Mouse (Mus musculus): ENCODE results near the gene Gm45716. TPM values are rescaled to one million over a fixed set of nuclear protein-coding genes. Genes with fewer than 3 reads are reported as not detected.

Gene Gm45716
- polyA plus RNA-seq, 1 experiment from 2014 or later = 49.5 TPM

DNA sequence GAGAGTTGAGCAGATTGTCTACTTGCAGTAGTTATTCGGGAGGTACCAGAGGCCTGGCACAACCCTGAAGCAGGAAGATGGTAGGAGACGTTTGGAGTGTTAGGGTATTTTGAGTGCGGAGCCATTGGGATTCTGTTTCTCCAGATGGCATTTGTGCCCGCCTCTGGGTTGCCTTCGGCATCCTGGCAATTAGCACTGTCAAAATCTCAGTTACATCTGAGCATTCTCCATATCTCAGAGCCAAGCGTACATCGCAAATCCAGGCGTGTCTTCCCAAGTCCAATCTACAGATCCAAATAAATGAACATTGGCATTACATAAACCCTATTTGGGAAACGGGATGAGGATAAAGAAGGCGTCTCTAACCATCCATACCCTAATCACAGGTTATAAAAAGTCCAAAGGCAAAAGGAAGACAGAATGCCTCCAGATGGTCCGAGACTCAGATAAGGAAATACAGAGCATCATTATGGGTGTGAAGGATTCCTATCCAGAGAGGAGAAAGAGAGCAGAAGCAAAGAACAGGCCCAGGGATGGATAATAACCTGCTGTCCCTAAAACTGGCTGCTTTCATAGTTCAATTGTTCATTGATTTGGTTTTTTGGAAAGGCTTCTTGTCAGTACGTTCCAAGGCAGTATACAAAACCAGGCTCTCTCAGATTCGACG, 11.7 kb upstream of the Gm45716 start:
- no peaks in the 10 kb centered on the region for H3K36me3 ChIP-seq
- no peak overlapping the region for H3K4me3 ChIP-seq
- H3K4me1 ChIP-seq (replicated peaks) = no peaks in the 10 kb centered on the region
- ATAC-seq (ENCODE audit: insufficient number of reproducible peaks, low FRiP score) = no peak
- no peaks in the 10 kb centered on the region for H3K27me3 ChIP-seq (replicated peaks)
- H3K27ac ChIP-seq (ENCODE audit: poor library complexity, severe bottlenecking) = no peak overlapping the region
- no peaks in the 10 kb centered on the region for H3K9me3 ChIP-seq (replicated peaks)
- no peak overlapping the region for H3K4me2 ChIP-seq
- H3K9ac ChIP-seq = no peak overlapping the region
- WGBS = 87% methylated on average over 14 of the region's 14 CpGs

DNA sequence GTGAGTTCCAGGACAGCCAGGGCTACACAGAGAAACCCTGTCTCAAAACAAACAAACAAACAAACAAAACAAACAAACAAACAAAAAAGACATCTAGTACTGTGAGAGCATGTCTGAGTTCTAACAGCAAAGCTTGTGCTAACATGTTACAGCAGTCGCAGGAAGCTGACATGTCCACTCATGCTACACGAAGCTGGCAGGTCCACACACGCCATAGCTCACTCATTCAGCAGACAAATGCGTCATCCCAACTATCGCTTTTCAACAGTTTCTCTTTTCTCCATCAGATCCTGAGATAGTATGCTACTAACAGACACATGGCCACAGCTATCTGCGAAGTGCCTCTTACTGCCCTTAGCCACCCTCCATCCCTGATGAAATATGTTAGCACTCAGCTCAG, 10.1 kb upstream of the Gm45716 start:
- ATAC-seq (ENCODE audit: insufficient number of reproducible peaks, low FRiP score) = no peak
- 79% methylated on average over 6 of the region's 6 CpGs for WGBS
- no peaks in the 10 kb centered on the region for H3K9me3 ChIP-seq (replicated peaks)
- H3K36me3 ChIP-seq = no peaks in the 10 kb centered on the region
- no peak overlapping the region for H3K4me2 ChIP-seq
- H3K27ac ChIP-seq (ENCODE audit: poor library complexity, severe bottlenecking) = no peak overlapping the region
- H3K4me1 ChIP-seq (replicated peaks) = no peaks in the 10 kb centered on the region
- H3K27me3 ChIP-seq (replicated peaks) = no peaks in the 10 kb centered on the region
- H3K9ac ChIP-seq = no peak overlapping the region
- H3K4me3 ChIP-seq = no peak overlapping the region

- Histone ChIP-seq H3K9me3 (replicated peaks) (no peaks in the 10 kb centered on the region), H3K36me3 (no peaks in the 10 kb centered on the region), H3K9ac (no peak overlapping the region), H3K27ac (ENCODE audit: poor library complexity, severe bottlenecking) (no peak overlapping the region), H3K27me3 (replicated peaks) (no peaks in the 10 kb centered on the region; the same call in 1 of the 2 replicates), H3K4me3 (no peak overlapping the region), H3K4me1 (replicated peaks) (no peaks in the 10 kb centered on the region), H3K4me2 (no peak overlapping the region)
- WGBS = 18% methylated on average over 2 of the region's 2 CpGs
- ATAC-seq (ENCODE audit: insufficient number of reproducible peaks, low FRiP score) = no peak
Measured at GRCm38 (mm10) chr11:90183361-90183760, 4.1 kb upstream of the Gm45716 start.

GRCm38 (mm10) chr11:90184756-90185155, 2.7 kb upstream of the Gm45716 start:
- H3K4me3 ChIP-seq = no peak overlapping the region
- no peak overlapping the region for H3K4me2 ChIP-seq
- WGBS = 59% methylated on average over 4 of the region's 4 CpGs
- H3K36me3 ChIP-seq = no peaks in the 10 kb centered on the region
- no peaks in the 10 kb centered on the region for H3K4me1 ChIP-seq (replicated peaks)
- H3K27ac ChIP-seq (ENCODE audit: poor library complexity, severe bottlenecking) = no peak overlapping the region
- no peaks in the 10 kb centered on the region; the same call in 1 of the 2 replicates for H3K27me3 ChIP-seq (replicated peaks)
- no peak for ATAC-seq (ENCODE audit: insufficient number of reproducible peaks, low FRiP score)
- H3K9me3 ChIP-seq (replicated peaks) = no peaks in the 10 kb centered on the region
- H3K9ac ChIP-seq = no peak overlapping the region

DNA sequence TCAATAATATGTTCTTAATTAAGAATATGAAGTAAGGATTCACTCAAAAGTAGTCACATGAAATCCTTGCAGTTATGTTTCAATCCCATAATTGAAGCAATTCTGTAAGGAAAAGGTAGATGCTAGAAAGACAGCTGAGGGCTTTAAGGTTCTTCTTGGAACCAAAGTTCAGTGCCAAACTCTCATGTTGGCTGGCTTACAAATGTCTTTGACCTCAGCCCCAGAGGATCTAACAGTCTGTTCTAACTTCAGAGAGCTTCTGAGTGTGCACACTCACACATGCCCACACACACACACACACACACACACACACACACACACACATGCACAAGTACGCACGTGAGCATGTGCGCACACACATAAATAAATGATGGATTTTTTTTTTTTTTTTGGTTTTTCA, 2.7 kb downstream of the Gm45716 start:
- no peak for ATAC-seq (ENCODE audit: insufficient number of reproducible peaks, low FRiP score)
- WGBS = 87% methylated on average over 3 of the region's 3 CpGs

GRCm38 (mm10) chr11:90194946-90195345, 7.5 kb downstream of the Gm45716 start:
- Histone ChIP-seq H3K4me3 (no peak overlapping the region), H3K36me3 (no peaks in the 10 kb centered on the region), H3K9me3 (replicated peaks) (no peaks in the 10 kb centered on the region), H3K4me2 (no peak overlapping the region), H3K9ac (no peak overlapping the region), H3K4me1 (replicated peaks) (peaks cover 14% of the 10 kb centered on the region), H3K27me3 (replicated peaks) (no peaks in the 10 kb centered on the region), H3K27ac (ENCODE audit: poor library complexity, severe bottlenecking) (no peak overlapping the region)
- WGBS = 77% methylated on average over 1 of the region's 1 CpGs
- no peak for ATAC-seq (ENCODE audit: insufficient number of reproducible peaks, low FRiP score)

More for the DNA sequence above, 2.7 kb downstream of the Gm45716 start:
- H3K4me2 ChIP-seq = no peak overlapping the region
- no peaks in the 10 kb centered on the region for H3K9me3 ChIP-seq (replicated peaks)
- no peak overlapping the region for H3K9ac ChIP-seq
- no peaks in the 10 kb centered on the region; the same call in 1 of the 2 replicates for H3K27me3 ChIP-seq (replicated peaks)
- H3K4me3 ChIP-seq = no peak overlapping the region
- H3K4me1 ChIP-seq (replicated peaks) = no peaks in the 10 kb centered on the region
- no peaks in the 10 kb centered on the region for H3K36me3 ChIP-seq
- no peak overlapping the region for H3K27ac ChIP-seq (ENCODE audit: poor library complexity, severe bottlenecking)

DNA sequence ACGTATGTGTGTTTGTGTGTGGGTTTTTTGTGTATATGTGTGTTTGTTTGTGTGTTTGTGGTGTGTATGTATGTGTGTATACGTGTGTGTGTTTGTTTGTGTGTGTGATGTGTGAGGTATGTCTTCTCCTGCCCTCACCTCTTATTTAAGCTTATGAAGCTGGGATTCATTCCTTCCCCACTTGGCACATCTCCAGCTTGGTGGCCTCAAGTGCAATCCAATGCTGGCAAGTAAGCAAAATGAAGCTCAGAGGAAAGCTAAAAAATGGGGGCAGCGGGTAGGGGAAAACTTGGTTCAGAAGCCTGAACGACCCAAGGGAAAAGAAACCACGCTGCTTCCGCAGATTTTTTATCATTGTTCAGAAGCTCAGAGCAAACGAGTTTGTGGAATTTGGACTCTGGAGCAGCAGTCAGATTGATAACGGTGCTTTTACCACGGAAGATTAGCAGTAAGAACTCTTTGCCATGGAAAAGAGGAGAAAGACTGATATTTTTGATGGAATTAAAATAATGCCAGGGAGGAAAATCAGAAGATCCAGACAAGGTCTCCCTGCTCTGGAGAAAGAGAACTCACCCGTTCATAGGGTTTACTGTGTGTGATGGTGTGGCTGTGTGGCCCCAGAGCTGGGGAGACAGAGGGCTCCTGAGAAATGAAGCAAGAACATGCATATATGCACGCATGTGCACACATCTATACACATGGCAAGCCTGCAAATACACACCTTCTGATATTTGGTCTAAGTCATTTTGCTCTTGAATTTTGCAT, 8.5 kb downstream of the Gm45716 start:
- Histone ChIP-seq H3K4me3 (no peak overlapping the region), H3K27ac (ENCODE audit: poor library complexity, severe bottlenecking) (no peak overlapping the region), H3K9me3 (replicated peaks) (no peaks in the 10 kb centered on the region), H3K4me2 (no peak overlapping the region), H3K27me3 (replicated peaks) (no peaks in the 10 kb centered on the region), H3K9ac (no peak overlapping the region), H3K36me3 (no peaks in the 10 kb centered on the region), H3K4me1 (replicated peaks) (peaks cover 14% of the 10 kb centered on the region)
- no peak for ATAC-seq (ENCODE audit: insufficient number of reproducible peaks, low FRiP score)
- WGBS = 51% methylated on average over 11 of the region's 11 CpGs

GRCm38 (mm10) chr11:90196521-90197215, 9.2 kb downstream of the Gm45716 start:
- Histone ChIP-seq H3K27me3 (replicated peaks) (no peaks in the 10 kb centered on the region), H3K4me3 (no peak overlapping the region), H3K4me2 (no peak overlapping the region), H3K9me3 (replicated peaks) (no peaks in the 10 kb centered on the region), H3K36me3 (no peaks in the 10 kb centered on the region), H3K4me1 (replicated peaks) (peaks cover 14% of the 10 kb centered on the region), H3K27ac (ENCODE audit: poor library complexity, severe bottlenecking) (no peak overlapping the region), H3K9ac (no peak overlapping the region)
- no peak for ATAC-seq (ENCODE audit: insufficient number of reproducible peaks, low FRiP score)
- 64% methylated on average over 12 of the region's 12 CpGs for WGBS

- Histone ChIP-seq H3K4me2 (no peak overlapping the region), H3K9ac (no peak overlapping the region), H3K27me3 (replicated peaks) (no peaks in the 10 kb centered on the region), H3K9me3 (replicated peaks) (no peaks in the 10 kb centered on the region), H3K27ac (ENCODE audit: poor library complexity, severe bottlenecking) (no peak overlapping the region), H3K36me3 (no peaks in the 10 kb centered on the region), H3K4me3 (no peak overlapping the region), H3K4me1 (replicated peaks) (peaks cover 14% of the 10 kb centered on the region)
- 63% methylated on average over 5 of the region's 5 CpGs for WGBS
- ATAC-seq (ENCODE audit: insufficient number of reproducible peaks, low FRiP score) = no peak
Measured at GRCm38 (mm10) chr11:90198048-90198447, 10.6 kb downstream of the Gm45716 start.

DNA sequence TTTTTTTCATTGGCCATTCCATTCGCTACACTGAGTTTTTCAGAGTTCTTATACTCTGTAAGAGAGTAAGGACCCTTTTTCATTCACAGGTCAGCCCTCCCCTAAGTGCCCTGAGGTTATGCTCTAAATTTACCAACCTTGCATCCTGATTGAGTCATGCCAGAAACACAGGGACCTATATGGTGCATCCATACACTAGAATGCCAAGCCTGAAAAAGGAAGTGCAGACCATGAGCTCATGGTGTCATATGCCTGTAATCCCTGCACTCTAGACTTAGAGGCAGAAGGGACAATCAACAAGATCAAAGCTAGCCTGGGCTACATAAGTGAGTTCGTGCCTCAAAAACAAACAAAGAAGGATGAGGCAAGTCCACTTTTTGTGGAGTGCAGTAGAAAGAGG, 13.3 kb downstream of the Gm45716 start:
- Histone ChIP-seq H3K9ac (no peak overlapping the region), H3K27ac (ENCODE audit: poor library complexity, severe bottlenecking) (no peak overlapping the region), H3K27me3 (replicated peaks) (no peaks in the 10 kb centered on the region), H3K4me1 (replicated peaks) (peaks cover 11% of the 10 kb centered on the region), H3K4me2 (no peak overlapping the region), H3K4me3 (no peak overlapping the region), H3K36me3 (no peaks in the 10 kb centered on the region), H3K9me3 (replicated peaks) (no peaks in the 10 kb centered on the region)
- WGBS = 77% methylated on average over 2 of the region's 2 CpGs
- no peak for ATAC-seq (ENCODE audit: insufficient number of reproducible peaks, low FRiP score)

GRCm38 (mm10) chr11:90214246-90214645, 26.8 kb downstream of the Gm45716 start:
- no peak overlapping the region for H3K4me3 ChIP-seq
- ATAC-seq (ENCODE audit: insufficient number of reproducible peaks, low FRiP score) = no peak
- WGBS = 76% methylated on average over 7 of the region's 7 CpGs
- no peak overlapping the region for H3K4me2 ChIP-seq
- no peaks in the 10 kb centered on the region for H3K27me3 ChIP-seq (replicated peaks)
- no peaks in the 10 kb centered on the region for H3K36me3 ChIP-seq
- no peak overlapping the region for H3K9ac ChIP-seq
- H3K9me3 ChIP-seq (replicated peaks) = no peaks in the 10 kb centered on the region
- H3K4me1 ChIP-seq (replicated peaks) = no peaks in the 10 kb centered on the region
- no peak overlapping the region for H3K27ac ChIP-seq (ENCODE audit: poor library complexity, severe bottlenecking)

All from heart, embryonic 12.5 days (tissue).